Mouse (Mus musculus): ENCODE data around the gene Dpyd. TPM values are rescaled to one million over a fixed set of nuclear protein-coding genes. Genes with fewer than 3 reads are reported as not detected.

The Dpyd gene
- polyA plus RNA-seq, 2 experiments, result 1.6 to 2.4 TPM

DNA sequence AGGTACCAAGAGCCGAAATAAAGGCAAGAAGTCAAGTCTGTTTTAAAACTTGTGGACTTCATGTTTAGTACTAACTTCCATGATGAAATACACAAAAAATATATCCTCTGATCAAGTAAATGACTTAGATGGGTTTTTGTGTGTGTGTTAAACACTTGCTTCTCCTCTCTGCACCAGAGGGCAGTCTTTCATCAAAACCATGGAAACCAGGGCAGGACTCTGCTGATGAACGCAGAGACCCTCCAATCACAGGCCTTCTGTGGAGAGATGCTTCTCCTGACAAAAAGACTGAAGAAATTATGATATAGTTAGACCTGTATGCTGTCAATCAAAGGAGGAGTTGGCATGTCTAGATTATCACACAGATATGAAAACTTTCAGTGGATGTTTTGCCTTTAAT, 905.8 kb downstream of the Dpyd start:
- Histone ChIP-seq H3K4me3 (ENCODE audit: insufficient read depth in 1 of 2, low read depth in 2 of 2, low read length in 2 of 2) (no peak overlapping the region), H3K4me1 (replicated peaks; ENCODE audit: control insufficient read depth in 2 of 2, insufficient read depth in 2 of 2, low read length in 1 of 2) (no peaks in the 10 kb centered on the region), H3K27me3 (ENCODE audit: control insufficient read depth, insufficient read depth, low read length) (no peaks in the 10 kb centered on the region), H3K9ac (replicated peaks) (no peak overlapping the region), H3K27ac (no peak overlapping the region), H3K4me2 (ENCODE audit: low read depth) (no peak overlapping the region), H3K36me3 (replicated peaks; ENCODE audit: control insufficient read depth, insufficient read depth, low read depth) (no peaks in the 10 kb centered on the region), H3K9me3 (ENCODE audit: control insufficient read depth, low read length) (no peaks in the 10 kb centered on the region)
- TF ChIP-seq CTCF (IDR thresholded peaks at IDR 0.05; ENCODE audit: low read depth) (no peak), EP300 (IDR thresholded peaks at IDR 0.05; ENCODE audit: low read depth) (no peak)
- DNase-seq (ENCODE audit: low read depth in 3 of 3, low spot score in 3 of 3), result no peak
- WGBS (ENCODE audit: insufficient replicate concordance), result 35% methylated on average over 2 of the region's 2 CpGs
- ATAC-seq (ENCODE audit: insufficient read depth), result no peak
